Comparison of ENCODE assay signal across 9 mouse cellular contexts in the genomic region with DNA sequence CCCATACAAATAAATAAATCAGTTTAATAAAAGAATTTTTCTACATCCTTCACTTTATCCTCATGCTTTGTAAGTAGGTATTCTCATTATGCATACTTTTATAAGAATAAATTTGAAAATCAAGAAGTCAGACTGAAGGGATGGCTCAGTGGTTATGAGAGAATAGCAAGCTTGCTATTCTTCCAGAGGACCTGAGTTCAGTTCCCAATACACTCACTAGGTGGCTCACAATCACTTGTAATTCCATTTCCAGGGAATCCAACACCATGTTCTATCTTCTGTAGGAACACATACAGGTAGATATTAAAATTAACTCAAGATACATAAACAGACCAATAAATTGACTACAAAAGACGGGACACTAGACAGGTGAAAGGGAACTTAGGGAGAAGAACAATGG. TPM values are rescaled to one million over a fixed set of nuclear protein-coding genes. Genes with fewer than 3 reads are reported as not detected.
DNase-seq lines count a peak whose midpoint lies in the region; ATAC-seq and TF ChIP-seq lines count a peak whose summit lies in the region.
"Had no signal": no experiment of that assay in that cellular context is flagged by ENCODE, and none has a peak within 500 bp of the region (broad histone marks: within the 10 kb centered on the region; RNA-seq: fewer than 3 reads in every experiment).

No protein-coding gene starts in this region.

- peak; percentile 17 to 85; a peak in 3 of 4 replicates for TF ChIP-seq CTCF in CH12.LX (conservative IDR thresholded peaks at IDR 0.05 in 1 of 2, IDR thresholded peaks at IDR 0.05 in 1 of 2; ENCODE audit: low read depth in 2 of 2, low read length in 2 of 2)
- TF ChIP-seq CTCF in stomach, postnatal 0 days (IDR thresholded peaks at IDR 0.05; ENCODE audit: low read depth) = peak; percentile 81

- H3K36me3 ChIP-seq in CH12.LX (replicated peaks in 1 of 2; ENCODE audit: control insufficient read depth in 1 of 2, insufficient read depth in 1 of 2, low read length in 1 of 2) = peaks cover 20 to 38% of the 10 kb centered on the region in 2 experiments
- no peaks in the 10 kb centered on the region for H3K36me3 ChIP-seq in hindbrain, embryonic 16.5 days (ENCODE audit: control insufficient read depth, insufficient read depth, low read length)
- H3K36me3 ChIP-seq in stomach, postnatal 0 days (ENCODE audit: control insufficient read depth, insufficient read depth, low read length) = no peaks in the 10 kb centered on the region
- H3K36me3 ChIP-seq: neural tube, embryonic 12.5 days had no signal

- H3K79me2 ChIP-seq in CH12.LX (replicated peaks; ENCODE audit: control insufficient read depth, extremely low read depth, insufficient read depth, poor library complexity, severe bottlenecking) = peaks cover 12% of the 10 kb centered on the region

- no peaks in the 10 kb centered on the region for H3K27me3 ChIP-seq in CH12.LX (replicated peaks)
- no peaks in the 10 kb centered on the region for H3K27me3 ChIP-seq in hindbrain, embryonic 16.5 days (replicated peaks; ENCODE audit: control insufficient read depth, insufficient read depth, low read length)
- H3K27me3 ChIP-seq in stomach, postnatal 0 days (ENCODE audit: control insufficient read depth, insufficient read depth, low read length) = no peaks in the 10 kb centered on the region
- H3K27me3 ChIP-seq: neural tube, embryonic 12.5 days had no signal

- no peaks in the 10 kb centered on the region for H3K9me3 ChIP-seq in CH12.LX (replicated peaks; ENCODE audit: low read length)
- H3K9me3 ChIP-seq in hindbrain, embryonic 16.5 days (ENCODE audit: control insufficient read depth, low read length) = no peaks in the 10 kb centered on the region
- H3K9me3 ChIP-seq in stomach, postnatal 0 days (ENCODE audit: control insufficient read depth, low read length) = no peaks in the 10 kb centered on the region
- H3K9me3 ChIP-seq: neural tube, embryonic 12.5 days had no signal

- peak; percentile 82 for TF ChIP-seq RAD21 in CH12.LX (IDR thresholded peaks at IDR 0.05; ENCODE audit: low read depth, low read length)

- intact Hi-C loops in left cerebral cortex, postnatal 14 days (cut with DNase I) = loop anchor here (1.0 to 5.0 kb wide), 2 partner anchors 90 to 108 kb away; no protein-coding TSS in a partner anchor

- H3K4me3 ChIP-seq in CH12.LX (replicated peaks in 1 of 3; ENCODE audit: low read depth in 2 of 3, low read length in 2 of 3, poor library complexity in 1 of 3) = no peak overlapping the region
- H3K4me3 ChIP-seq in hindbrain, embryonic 16.5 days (ENCODE audit: low read length) = no peak overlapping the region
- no peak overlapping the region for H3K4me3 ChIP-seq in stomach, postnatal 0 days (ENCODE audit: low read depth, low read length)
- H3K4me3 ChIP-seq: neural tube, embryonic 12.5 days had no signal

- H3K4me1 ChIP-seq in CH12.LX (ENCODE audit: control insufficient read depth in 1 of 2, insufficient read depth in 2 of 2) = peaks cover 2 to 35% of the 10 kb centered on the region in 2 experiments; a peak in 2 of 4 replicates
- peaks cover 3% of the 10 kb centered on the region; the same call in 1 of the 2 replicates for H3K4me1 ChIP-seq in hindbrain, embryonic 16.5 days (ENCODE audit: control insufficient read depth, insufficient read depth, low read depth, low read length)
- H3K4me1 ChIP-seq in stomach, postnatal 0 days (replicated peaks; ENCODE audit: control insufficient read depth, insufficient read depth) = no peaks in the 10 kb centered on the region

- no peak overlapping the region for H3K27ac ChIP-seq in CH12.LX (ENCODE audit: insufficient read depth, low read depth)
- H3K27ac ChIP-seq in hindbrain, embryonic 16.5 days (ENCODE audit: low read depth, low read length) = no peak overlapping the region
- no peak overlapping the region for H3K27ac ChIP-seq in stomach, postnatal 0 days (replicated peaks)
- H3K27ac ChIP-seq: neural tube, embryonic 12.5 days had no signal

- no peak overlapping the region for H3K4me2 ChIP-seq in CH12.LX (ENCODE audit: insufficient read depth, low read depth, poor library complexity, severe bottlenecking)
- no peak overlapping the region for H3K4me2 ChIP-seq in hindbrain, embryonic 16.5 days (ENCODE audit: low read length)
- H3K4me2 ChIP-seq in stomach, postnatal 0 days (replicated peaks; ENCODE audit: low read depth) = no peak overlapping the region
- H3K4me2 ChIP-seq: neural tube, embryonic 12.5 days had no signal

- dilution Hi-C loops in CH12.LX (cut with MboI; ENCODE audit: extremely low pct_ligation_motif_present, extremely low pct_unique_long_range_greater_than_20kb, low sequenced_read_pairs) = no loop called here

- no peak overlapping the region for H3K9ac ChIP-seq in CH12.LX (ENCODE audit: insufficient read depth, low read depth)
- no peak overlapping the region for H3K9ac ChIP-seq in hindbrain, embryonic 16.5 days (ENCODE audit: low read depth, low read length)
- H3K9ac ChIP-seq in stomach, postnatal 0 days (ENCODE audit: low read length) = no peak overlapping the region
- H3K9ac ChIP-seq: neural tube, embryonic 12.5 days had no signal

- 86% methylated on average over 1 of the region's 1 CpGs for WGBS in hindbrain, embryonic 16.5 days
- WGBS in stomach, postnatal 0 days = 63% methylated on average over 1 of the region's 1 CpGs

- ATAC-seq in hindbrain, embryonic 16.5 days = peak; percentile 70; the same call in 1 of the 2 replicates
- ATAC-seq in stomach, postnatal 0 days (ENCODE audit: low FRiP score, low TSS enrichment) = 0 out of 2 replicates have a peak, but pooled peaks have one; percentile 49

- peak; percentile 39 to 73 for DNase-seq in heart, adult 18-20 months
- DNase-seq in heart, adult 11 months = no peak
- DNase-seq in CH12.LX (ENCODE audit: extremely low read depth) = peak; percentile 41
- DNase-seq in cerebellum, adult 11-12 months = peak; percentile 32
- peak; percentile 48 to 59 for DNase-seq in left cerebral cortex, postnatal 14 days (ENCODE audit: low spot score in 2 of 2)
- peak; percentile 44 for DNase-seq in stomach, postnatal 0 days (ENCODE audit: low spot score)
- DNase-seq in thymus, postnatal 10 days (ENCODE audit: low spot score in 2 of 2) = no peak

- TF ChIP-seq POLR2A in CH12.LX (IDR thresholded peaks at IDR 0.05; ENCODE audit: low read depth, low read length) = no peak

- in situ Hi-C loops in CH12.LX (cut with MboI; ENCODE audit: low pct_ligation_motif_present, low pct_unique_long_range_greater_than_20kb, low sequenced_read_pairs) = no loop called here

- TF ChIP-seq EP300 in CH12.LX (IDR thresholded peaks at IDR 0.05; ENCODE audit: low read length) = no peak
- TF ChIP-seq EP300 in stomach, postnatal 0 days (optimal IDR thresholded peaks at IDR 0.05) = no peak

TF ChIP-seq in CH12.LX, 34 proteins besides CTCF, POLR2A, EP300 and RAD21:
- TF ChIP-seq MAFK (IDR thresholded peaks at IDR 0.05; ENCODE audit: insufficient replicate concordance, low read length) = 0 out of 2 replicates have a peak, but pooled peaks have one; percentile 25
- TF ChIP-seq MAZ (IDR thresholded peaks at IDR 0.05; ENCODE audit: low read depth, low read length) = no peak
- peak; percentile 85 for TF ChIP-seq SMC3 (IDR thresholded peaks at IDR 0.05; ENCODE audit: low read depth, low read length)

RNA-seq across cellular contexts. Expression of a gene that starts 44.3 kb away (rescaled TPM):
- 10 to 100 TPM; 52.9 to 56.9 TPM for total RNA-seq in heart, adult 18-20 months (2021)
- total RNA-seq in CH12.LX (2012; rRNA removed) (26.2 and 32.6 TPM in 2 replicates), CH12.LX (2014; rRNA removed) (46.7 and 47.9 TPM in 2 replicates)
- 29.8 and 30.1 TPM in 2 replicates for polyA plus RNA-seq in CH12.LX (2012; ENCODE audit: insufficient read length, low read depth)
- 11.1 and 19.0 TPM in 2 replicates for polyA plus RNA-seq in hindbrain, embryonic 16.5 days (2015; fragmentation: Nextera tagmentation; extraction: Ambion mirVana)
- 10 to 100 TPM; 31.0 to 34.5 TPM for total RNA-seq in left cerebral cortex, postnatal 14 days (2021)
- 27.0 and 29.0 TPM in 2 replicates for polyA plus RNA-seq in stomach, postnatal 0 days (2015; fragmentation: Nextera tagmentation; extraction: Ambion mirVana)

Comparison
In these comparisons a context has a peak if more than half of its experiments do, and no peak if none do; other contexts are left out.
1. DNase-seq: peak in heart, adult 18-20 months (2 of 2), CH12.LX (single experiment), cerebellum, adult 11-12 months (single experiment), left cerebral cortex, postnatal 14 days (2 of 2) and stomach, postnatal 0 days (single experiment); none in heart, adult 11 months (single experiment) and thymus, postnatal 10 days (0 of 2).